In genomic region chr12:81683395-81683794, GRCm38 (mm10) we compare ENCODE assay signal across 22 mouse cellular contexts. TPM values are rescaled to one million over a fixed set of nuclear protein-coding genes. Genes with fewer than 3 reads are reported as not detected.
DNase-seq lines count a peak whose midpoint lies in the region; ATAC-seq lines count a peak whose summit lies in the region.
"Had no signal": no experiment of that assay in that cellular context is flagged by ENCODE, and none has a peak within 500 bp of the region (broad histone marks: within the 10 kb centered on the region; RNA-seq: fewer than 3 reads in every experiment).

No protein-coding gene starts in this region.

- intact Hi-C loops in heart, postnatal 14 days (cut with DNase I) = no loop called here

- peaks cover 28% of the 10 kb centered on the region for H3K4me1 ChIP-seq in forebrain, embryonic 13.5 days
- H3K4me1 ChIP-seq: intestine, embryonic 15.5 days had no signal

- H3K36me3 ChIP-seq in forebrain, embryonic 13.5 days (ENCODE audit: poor library complexity, severe bottlenecking) = no peaks in the 10 kb centered on the region
- H3K36me3 ChIP-seq: embryonic facial prominence, embryonic 10.5 days; heart, embryonic 10.5 days; hindbrain, embryonic 13.5 days; intestine, embryonic 15.5 days had no signal

- H3K27me3 ChIP-seq in forebrain, embryonic 13.5 days = no peaks in the 10 kb centered on the region
- H3K27me3 ChIP-seq: hindbrain, embryonic 13.5 days; Patski had no signal

- no peak overlapping the region for H3K9ac ChIP-seq in forebrain, embryonic 13.5 days
- H3K9ac ChIP-seq: hindbrain, embryonic 13.5 days; intestine, embryonic 15.5 days had no signal

- H3K4me2 ChIP-seq in forebrain, embryonic 13.5 days = no peak overlapping the region
- H3K4me2 ChIP-seq: hindbrain, embryonic 13.5 days; intestine, embryonic 15.5 days had no signal

- H3K27ac ChIP-seq in forebrain, embryonic 13.5 days = no peak overlapping the region
- H3K27ac ChIP-seq: embryonic facial prominence, embryonic 10.5 days; gastrocnemius, adult 2 months; heart, embryonic 10.5 days; hindbrain, embryonic 13.5 days; hindbrain, postnatal 0 days; intestine, embryonic 15.5 days had no signal

- 80% methylated on average over 11 of the region's 11 CpGs for WGBS in forebrain, embryonic 13.5 days

- no peaks in the 10 kb centered on the region for H3K9me3 ChIP-seq in forebrain, embryonic 13.5 days (replicated peaks)
- H3K9me3 ChIP-seq: embryonic facial prominence, embryonic 10.5 days; heart, embryonic 10.5 days; hindbrain, embryonic 13.5 days; intestine, embryonic 15.5 days had no signal

- ATAC-seq in forebrain, embryonic 13.5 days = no peak
- ATAC-seq: forebrain, embryonic 14.5 days; hindbrain, postnatal 0 days; intestine, embryonic 15.5 days; Patski had no signal

- peak; percentile 86 for DNase-seq in heart, adult 11 months
- no peak for DNase-seq in heart, postnatal 14 days
- peak; percentile 42 for DNase-seq in A20 (ENCODE audit: low read depth, low spot score)
- DNase-seq in ES-CJ7 (ENCODE audit: low read depth, low spot score) = peak; percentile 27
- DNase-seq in ZHBTc4 (ENCODE audit: low read depth, low spot score) = peak; percentile 54
- no peak for DNase-seq in cerebellum, postnatal 10 days
- DNase-seq: adrenal gland, postnatal 10 days; cerebellum, adult 18-20 months; cerebellum, adult 9-11 months; gastrocnemius, adult 2 months; gastrocnemius, postnatal 36 days; heart, adult 18-20 months; heart, postnatal 10 days had no signal

- no peak overlapping the region for H3K4me3 ChIP-seq in forebrain, embryonic 13.5 days
- H3K4me3 ChIP-seq: embryonic facial prominence, embryonic 10.5 days; gastrocnemius, adult 2 months; heart, embryonic 10.5 days; hindbrain, embryonic 13.5 days; intestine, embryonic 15.5 days had no signal

RNA-seq across cellular contexts. Expression of gene Ttc9, which starts 52.3 kb away (rescaled TPM):
- total RNA-seq in heart, postnatal 14 days (2021) = 1 to 10 TPM; 3.2 to 3.5 TPM
- 7.1 and 7.2 TPM in 2 replicates for polyA plus RNA-seq in forebrain, embryonic 13.5 days (2015; fragmentation: Nextera tagmentation; extraction: Ambion mirVana)
- total RNA-seq: hematopoietic stem cell, adult 5-6 weeks had no signal

Comparison
In these comparisons a context has a peak if more than half of its experiments do, and no peak if none do; other contexts are left out.
1. DNase-seq: peak in heart, adult 11 months (single experiment), A20 (single experiment), ES-CJ7 (single experiment) and ZHBTc4 (single experiment); none in heart, postnatal 14 days (0 of 2) and cerebellum, postnatal 10 days (0 of 2).